In the genomic region with DNA sequence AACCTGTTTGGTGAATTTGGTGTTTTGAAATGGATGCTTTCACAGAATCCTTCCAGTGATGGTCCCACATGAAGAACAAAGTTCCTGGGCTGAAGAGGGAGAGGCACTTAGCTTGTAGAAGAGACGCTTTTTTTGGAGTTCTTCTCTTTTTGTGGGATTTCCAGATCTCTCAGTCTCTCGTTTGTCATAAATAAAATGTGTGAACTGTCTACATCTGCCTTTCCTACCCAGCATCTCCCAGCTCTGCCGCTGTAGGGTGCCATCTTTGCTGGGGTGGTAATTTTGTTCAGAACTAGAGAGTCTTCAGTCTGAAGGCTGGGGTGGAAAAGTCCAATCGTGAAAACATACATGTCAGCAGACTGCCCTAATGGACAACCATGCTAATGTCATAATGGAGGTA, we compare ENCODE assay signal across 19 mouse cellular contexts.
"Had no signal": no experiment of that assay in that cellular context is flagged by ENCODE, and none has a peak within 500 bp of the region (broad histone marks: within the 10 kb centered on the region; RNA-seq: fewer than 3 reads in every experiment).

No protein-coding gene starts in this region.

- ATAC-seq: liver, postnatal 0 days; midbrain, embryonic 16.5 days had no signal

- DNase-seq: liver, postnatal 0 days; lung, embryonic 14.5 days; lung, postnatal 10 days; lung, postnatal 4 days; midbrain, embryonic 14.5 days; retina, postnatal 1 day; right cerebral cortex, postnatal 25 days; right cerebral cortex, postnatal 4 days; spleen, adult 18-20 months; thymus, adult 18-20 months; thymus, postnatal 14 days; thymus, postnatal 36 days had no signal

- H3K4me1 ChIP-seq: liver, embryonic 15.5 days; midbrain, embryonic 10.5 days; midbrain, embryonic 12.5 days; neural tube, embryonic 13.5 days; neural tube, embryonic 15.5 days had no signal

- H3K4me3 ChIP-seq: liver, embryonic 15.5 days; midbrain, embryonic 10.5 days; midbrain, embryonic 12.5 days; myocyte; neural tube, embryonic 13.5 days; neural tube, embryonic 15.5 days had no signal
